Mouse (Mus musculus) hindbrain, embryonic 11.5 days (tissue): ENCODE measurements around the gene Cacna1i. TPM values are rescaled to one million over a fixed set of nuclear protein-coding genes. Genes with fewer than 3 reads are reported as not detected.

Experiments used
- ATAC-seq: fragments of 200-750 bp; cut with Nextera tagmentation; 2 replicates; pipeline ENCODE4 v1.8.0; 2017; ENCODE audit warnings: mild to moderate bottlenecking, moderate TSS enrichment, moderate library complexity; ENCODE audit not compliant: low FRiP score
- DNase-seq: peaks from one replicate; pipeline ENCODE4 v3.0.0-alpha.2; 2015; ENCODE audit warnings: low spot score
- H3K27ac ChIP-seq: fragments of 300-500 bp; sonication (generic); 2 replicates; pipeline ENCODE4 v1.5.1; 2014; ENCODE audit warnings: mild to moderate bottlenecking, low read depth, low read length
- H3K27me3 ChIP-seq: fragments of 300-500 bp; sonication (generic); 2 replicates; pipeline ENCODE4 v1.6.1; 2014; ENCODE audit warnings: mild to moderate bottlenecking, low read length, moderate library complexity, mixed read lengths; ENCODE audit not compliant: control insufficient read depth, insufficient read depth
- H3K36me3 ChIP-seq: fragments of 300-500 bp; sonication (generic); 2 replicates; pipeline ENCODE4 v1.6.1; 2014; ENCODE audit warnings: mild to moderate bottlenecking, low read length, moderate library complexity, mixed read lengths; ENCODE audit not compliant: control insufficient read depth, insufficient read depth
- H3K4me1 ChIP-seq: fragments of 300-500 bp; sonication (generic); replicated peaks from 2 replicates; pipeline ENCODE4 v1.6.1; 2014; ENCODE audit warnings: low read length, mixed read lengths; ENCODE audit not compliant: control insufficient read depth, insufficient read depth
- H3K4me2 ChIP-seq: fragments of 300-500 bp; sonication (generic); replicated peaks from 2 replicates; pipeline ENCODE4 v1.6.1; 2014; ENCODE audit warnings: mild to moderate bottlenecking, low read depth, low read length
- H3K4me3 ChIP-seq: fragments of 300-500 bp; sonication (generic); 2 replicates; pipeline ENCODE4 v1.5.1; 2014; ENCODE audit warnings: low read depth, low read length
- H3K9ac ChIP-seq: fragments of 300-500 bp; sonication (generic); 2 replicates; pipeline ENCODE4 v1.6.1; 2014; ENCODE audit warnings: low read depth, low read length
- H3K9me3 ChIP-seq: fragments of 300-500 bp; sonication (generic); 2 replicates; pipeline ENCODE4 v1.6.1; 2016; ENCODE audit warnings: low read length; ENCODE audit not compliant: control insufficient read depth
- WGBS: fragments of 180-500 bp; shearing (Covaris S2); extraction: QIAGEN DNeasy Blood & Tissue Kit; methylation state at CpG from one replicate; pipeline ENCODE4 v1.1.7; 2014; 5-methylcytosine and 5-hydroxymethylcytosine counted together
- polyA plus RNA-seq: library from polyadenylated mRNA; unstranded; fragments of >200 nt; fragmentation: Nextera tagmentation; extraction: Ambion mirVana; gene quantifications from 2 replicates; pipeline ENCODE4 v1.2.1, GENCODE M21; 2014

The Cacna1i gene
- polyA plus RNA-seq, 1 experiment from 2014 or later = 0.74 TPM

- Histone ChIP-seq H3K27ac (no peak overlapping the region), H3K36me3 (no peaks in the 10 kb centered on the region), H3K27me3 (no peaks in the 10 kb centered on the region), H3K9me3 (no peaks in the 10 kb centered on the region), H3K4me2 (no peak overlapping the region), H3K4me3 (no peak overlapping the region), H3K9ac (no peak overlapping the region), H3K4me1 (no peaks in the 10 kb centered on the region)
- no peak for ATAC-seq
- DNase-seq = no peak
- 55% methylated on average over 3 of the region's 3 CpGs for WGBS
Observed at GRCm38 (mm10) chr15:80330276-80330675, 43.2 kb downstream of the Cacna1i start.

- H3K9me3 ChIP-seq = no peaks in the 10 kb centered on the region
Observed at GRCm38 (mm10) chr15:80334766-80335165, 47.7 kb downstream of the Cacna1i start.

GRCm38 (mm10) chr15:80335196-80335595 is 48.2 kb downstream of the Cacna1i start:
- Histone ChIP-seq H3K4me2 (no peak overlapping the region), H3K9ac (no peak overlapping the region), H3K36me3 (no peaks in the 10 kb centered on the region), H3K27ac (no peak overlapping the region), H3K27me3 (no peaks in the 10 kb centered on the region), H3K4me3 (no peak overlapping the region), H3K9me3 (no peaks in the 10 kb centered on the region), H3K4me1 (no peaks in the 10 kb centered on the region)
- 80% methylated on average over 7 of the region's 7 CpGs for WGBS
- ATAC-seq = no peak
- no peak for DNase-seq

More at GRCm38 (mm10) chr15:80334766-80335165, 47.7 kb downstream of the Cacna1i start:
- Histone ChIP-seq H3K4me2 (no peak overlapping the region), H3K27me3 (no peaks in the 10 kb centered on the region), H3K9ac (no peak overlapping the region), H3K4me1 (no peaks in the 10 kb centered on the region), H3K27ac (no peak overlapping the region), H3K36me3 (no peaks in the 10 kb centered on the region), H3K4me3 (no peak overlapping the region)
- DNase-seq = no peak
- ATAC-seq = no peak
- 92% methylated on average over 9 of the region's 10 CpGs for WGBS

GRCm38 (mm10) chr15:80340348-80340747 is 53.3 kb downstream of the Cacna1i start:
- DNase-seq (peak; percentile 61), ATAC-seq (no peak)
- Histone ChIP-seq H3K4me2 (no peak overlapping the region), H3K36me3 (no peaks in the 10 kb centered on the region), H3K9me3 (no peaks in the 10 kb centered on the region), H3K27ac (no peak overlapping the region), H3K9ac (no peak overlapping the region), H3K4me1 (no peaks in the 10 kb centered on the region), H3K4me3 (no peak overlapping the region), H3K27me3 (no peaks in the 10 kb centered on the region)
- 82% methylated on average over 2 of the region's 2 CpGs for WGBS

GRCm38 (mm10) chr15:80342394-80342793 is 55.4 kb downstream of the Cacna1i start:
- Histone ChIP-seq H3K4me2 (no peak overlapping the region), H3K27ac (no peak overlapping the region), H3K9me3 (no peaks in the 10 kb centered on the region), H3K9ac (no peak overlapping the region), H3K4me3 (no peak overlapping the region), H3K36me3 (no peaks in the 10 kb centered on the region), H3K27me3 (no peaks in the 10 kb centered on the region), H3K4me1 (no peaks in the 10 kb centered on the region)
- 78% methylated on average over 4 of the region's 4 CpGs for WGBS
- no peak for DNase-seq
- no peak for ATAC-seq

GRCm38 (mm10) chr15:80343031-80343430 is 56.0 kb downstream of the Cacna1i start:
- DNase-seq = no peak
- WGBS = 55% methylated on average over 10 of the region's 10 CpGs
- no peak overlapping the region for H3K27ac ChIP-seq
- H3K4me3 ChIP-seq = no peak overlapping the region
- no peaks in the 10 kb centered on the region for H3K27me3 ChIP-seq
- ATAC-seq = no peak
- no peak overlapping the region for H3K4me2 ChIP-seq
- H3K4me1 ChIP-seq = no peaks in the 10 kb centered on the region
- H3K36me3 ChIP-seq = no peaks in the 10 kb centered on the region
- no peaks in the 10 kb centered on the region for H3K9me3 ChIP-seq
- H3K9ac ChIP-seq = no peak overlapping the region

GRCm38 (mm10) chr15:80343731-80344130 is 56.7 kb downstream of the Cacna1i start:
- no peaks in the 10 kb centered on the region for H3K36me3 ChIP-seq
- WGBS = 95% methylated on average over 5 of the region's 5 CpGs
- DNase-seq (no peak), ATAC-seq (no peak)
- no peaks in the 10 kb centered on the region for H3K4me1 ChIP-seq
- no peak overlapping the region for H3K4me2 ChIP-seq
- no peak overlapping the region for H3K9ac ChIP-seq
- H3K27me3 ChIP-seq = no peaks in the 10 kb centered on the region
- H3K4me3 ChIP-seq = no peak overlapping the region
- H3K9me3 ChIP-seq = no peaks in the 10 kb centered on the region
- H3K27ac ChIP-seq = no peak overlapping the region

- Histone ChIP-seq H3K4me2 (no peak overlapping the region), H3K9me3 (no peaks in the 10 kb centered on the region), H3K27ac (no peak overlapping the region), H3K36me3 (no peaks in the 10 kb centered on the region), H3K4me3 (no peak overlapping the region), H3K9ac (no peak overlapping the region), H3K4me1 (no peaks in the 10 kb centered on the region), H3K27me3 (no peaks in the 10 kb centered on the region)
- 81% methylated on average over 7 of the region's 7 CpGs for WGBS
- DNase-seq = no peak
- no peak for ATAC-seq
Observed at GRCm38 (mm10) chr15:80346510-80346909, 59.5 kb downstream of the Cacna1i start.

GRCm38 (mm10) chr15:80350431-80350830 is 63.4 kb downstream of the Cacna1i start:
- no peaks in the 10 kb centered on the region for H3K27me3 ChIP-seq
- DNase-seq = no peak
- H3K9me3 ChIP-seq = no peaks in the 10 kb centered on the region
- no peak overlapping the region for H3K4me2 ChIP-seq
- WGBS = 77% methylated on average over 5 of the region's 5 CpGs
- H3K4me3 ChIP-seq = no peak overlapping the region
- no peak overlapping the region for H3K27ac ChIP-seq
- no peaks in the 10 kb centered on the region for H3K36me3 ChIP-seq
- H3K4me1 ChIP-seq = no peaks in the 10 kb centered on the region
- no peak overlapping the region for H3K9ac ChIP-seq
- no peak for ATAC-seq
